Mouse (Mus musculus): ENCODE measurements around the gene Rspo3. TPM values are rescaled to one million over a fixed set of nuclear protein-coding genes. Genes with fewer than 3 reads are reported as not detected.

Gene Rspo3
- 8.4 and 9.4 TPM in 2 replicates for polyA plus RNA-seq (2014; fragmentation: Nextera tagmentation; extraction: Ambion mirVana)

DNA sequence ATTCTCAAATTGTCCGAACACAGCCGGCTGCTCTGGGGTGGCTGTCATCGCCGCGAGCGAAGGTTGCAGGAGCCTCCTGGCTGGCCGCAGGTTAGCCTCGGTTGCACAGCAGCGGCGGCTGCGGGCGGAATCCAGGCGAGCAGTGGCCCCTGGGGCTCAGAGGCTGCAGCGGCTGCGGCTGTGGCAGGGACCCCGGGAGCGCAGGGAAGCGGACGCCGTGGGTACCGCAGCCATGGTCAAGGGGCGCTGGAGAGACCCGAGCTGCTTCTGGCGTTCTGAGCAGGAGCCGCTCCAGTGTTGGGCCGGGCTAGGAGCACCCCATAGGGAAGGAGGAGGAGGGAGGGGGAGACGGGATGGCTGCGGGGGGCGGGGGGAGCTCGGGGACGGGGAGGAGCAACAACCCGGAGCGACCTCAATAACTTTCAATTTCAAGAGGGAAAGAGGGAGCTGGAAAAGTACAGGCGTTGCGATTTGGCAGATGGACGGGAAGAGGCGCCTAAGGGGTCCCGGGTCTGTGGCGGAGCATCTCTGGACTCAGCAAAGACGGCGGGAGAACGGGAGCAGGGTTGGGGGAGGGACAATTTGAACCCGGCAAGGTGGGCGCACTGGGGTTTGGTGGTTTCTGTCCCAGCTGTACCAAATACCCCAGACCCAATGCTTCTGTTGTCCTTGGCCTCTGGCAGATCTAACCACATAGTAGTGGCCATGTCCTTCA is at the start of gene Rspo3:
Gene Rspo3, minus strand, starts transcription at position 322 of the 715 bp plus-strand sequence.
- Histone ChIP-seq H3K4me3 (ENCODE audit: low read depth, low read length) (peak within 1 kb of the TSS; percentile 60), H3K4me1 (replicated peaks; ENCODE audit: control insufficient read depth, insufficient read depth, low read length) (no peaks in the 10 kb centered on the region; the same call in 1 of the 2 replicates), H3K36me3 (ENCODE audit: control insufficient read depth, insufficient read depth, low read length) (no peaks in the 10 kb centered on the region), H3K4me2 (peak within 1 kb of the TSS; percentile 78), H3K27ac (ENCODE audit: low read depth, low read length) (no peak within 1 kb of the TSS), H3K27me3 (replicated peaks; ENCODE audit: control insufficient read depth, insufficient read depth, low read length) (peaks cover 34% of the 10 kb centered on the region), H3K9ac (ENCODE audit: low read depth, low read length) (peak within 1 kb of the TSS; percentile 57), H3K9me3 (ENCODE audit: control insufficient read depth, low read length) (no peaks in the 10 kb centered on the region)
- ATAC-seq (replicated peaks; ENCODE audit: low FRiP score): peak; percentile 66
- peak; percentile 55 for DNase-seq (ENCODE audit: low spot score)
- WGBS: 2% methylated on average over 44 of the region's 44 CpGs

DNA sequence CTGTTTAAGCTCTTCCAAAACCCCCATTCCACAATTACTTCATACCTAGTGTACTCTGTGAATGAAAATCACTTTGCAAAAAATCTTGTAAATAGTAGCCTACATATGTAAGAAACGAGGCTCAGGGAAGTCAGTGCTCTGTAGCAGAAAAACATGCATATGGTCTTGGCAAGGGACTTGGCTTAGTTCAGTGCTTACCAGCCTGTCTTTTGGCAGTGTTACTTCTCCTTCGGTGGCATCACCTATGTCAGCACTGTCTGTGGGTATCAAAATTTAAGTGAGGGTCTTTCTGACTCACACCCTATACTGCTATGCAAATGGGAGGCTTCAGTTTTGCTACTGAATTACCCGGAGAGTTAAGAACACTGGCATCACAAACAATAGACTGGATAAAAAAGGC is 46.3 kb upstream of the Rspo3 start:
- ATAC-seq (replicated peaks; ENCODE audit: low FRiP score) (no peak), DNase-seq (ENCODE audit: low spot score) (no peak)
- WGBS: 67% methylated on average over 3 of the region's 3 CpGs
- no peaks in the 10 kb centered on the region for H3K9me3 ChIP-seq (ENCODE audit: control insufficient read depth, low read length)
- no peaks in the 10 kb centered on the region for H3K27me3 ChIP-seq (replicated peaks; ENCODE audit: control insufficient read depth, insufficient read depth, low read length)
- no peak overlapping the region for H3K27ac ChIP-seq (ENCODE audit: low read depth, low read length)
- H3K9ac ChIP-seq (ENCODE audit: low read depth, low read length): no peak overlapping the region
- H3K4me1 ChIP-seq (replicated peaks; ENCODE audit: control insufficient read depth, insufficient read depth, low read length): no peaks in the 10 kb centered on the region
- no peak overlapping the region for H3K4me2 ChIP-seq
- H3K4me3 ChIP-seq (ENCODE audit: low read depth, low read length): no peak overlapping the region
- H3K36me3 ChIP-seq (ENCODE audit: control insufficient read depth, insufficient read depth, low read length): no peaks in the 10 kb centered on the region

DNA sequence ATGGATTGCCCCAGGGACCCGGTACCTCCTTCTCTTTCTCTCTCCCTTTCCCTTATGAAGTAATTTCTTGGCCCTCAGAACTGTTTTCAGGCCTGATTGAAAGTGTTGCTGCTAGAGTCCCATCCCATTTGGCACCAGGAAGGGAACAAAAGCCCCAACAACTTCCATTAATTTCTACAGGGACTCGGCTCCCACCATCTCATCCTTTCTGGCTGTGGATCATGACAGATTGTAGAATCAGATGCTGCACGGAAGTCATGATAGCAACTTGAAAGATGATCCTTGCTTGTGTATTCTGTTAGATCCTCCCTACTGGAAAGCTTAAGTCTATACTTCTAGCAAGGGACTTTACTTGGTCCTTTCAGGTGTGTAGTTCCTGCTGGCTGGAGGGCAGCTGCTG is 45.8 kb upstream of the Rspo3 start:
- Histone ChIP-seq H3K36me3 (ENCODE audit: control insufficient read depth, insufficient read depth, low read length) (no peaks in the 10 kb centered on the region), H3K4me3 (ENCODE audit: low read depth, low read length) (no peak overlapping the region), H3K4me1 (replicated peaks; ENCODE audit: control insufficient read depth, insufficient read depth, low read length) (no peaks in the 10 kb centered on the region), H3K27ac (ENCODE audit: low read depth, low read length) (no peak overlapping the region), H3K4me2 (no peak overlapping the region), H3K9ac (ENCODE audit: low read depth, low read length) (no peak overlapping the region), H3K27me3 (replicated peaks; ENCODE audit: control insufficient read depth, insufficient read depth, low read length) (no peaks in the 10 kb centered on the region), H3K9me3 (ENCODE audit: control insufficient read depth, low read length) (no peaks in the 10 kb centered on the region)
- ATAC-seq (replicated peaks; ENCODE audit: low FRiP score) (no peak), DNase-seq (ENCODE audit: low spot score) (no peak)
- 68% methylated on average over 3 of the region's 3 CpGs for WGBS

GRCm38 (mm10) chr10:29555983-29556382 is 20.3 kb upstream of the Rspo3 start:
- no peak for DNase-seq (ENCODE audit: low spot score)
- H3K27ac ChIP-seq (ENCODE audit: low read depth, low read length): no peak overlapping the region
- WGBS: 56% methylated on average over 2 of the region's 2 CpGs
- no peak overlapping the region for H3K9ac ChIP-seq (ENCODE audit: low read depth, low read length)
- no peaks in the 10 kb centered on the region for H3K4me1 ChIP-seq (replicated peaks; ENCODE audit: control insufficient read depth, insufficient read depth, low read length)
- H3K9me3 ChIP-seq (ENCODE audit: control insufficient read depth, low read length): no peaks in the 10 kb centered on the region
- no peaks in the 10 kb centered on the region for H3K36me3 ChIP-seq (ENCODE audit: control insufficient read depth, insufficient read depth, low read length)
- no peak overlapping the region for H3K4me2 ChIP-seq
- no peak for ATAC-seq (replicated peaks; ENCODE audit: low FRiP score)
- H3K4me3 ChIP-seq (ENCODE audit: low read depth, low read length): no peak overlapping the region
- H3K27me3 ChIP-seq (replicated peaks; ENCODE audit: control insufficient read depth, insufficient read depth, low read length): no peaks in the 10 kb centered on the region

DNA sequence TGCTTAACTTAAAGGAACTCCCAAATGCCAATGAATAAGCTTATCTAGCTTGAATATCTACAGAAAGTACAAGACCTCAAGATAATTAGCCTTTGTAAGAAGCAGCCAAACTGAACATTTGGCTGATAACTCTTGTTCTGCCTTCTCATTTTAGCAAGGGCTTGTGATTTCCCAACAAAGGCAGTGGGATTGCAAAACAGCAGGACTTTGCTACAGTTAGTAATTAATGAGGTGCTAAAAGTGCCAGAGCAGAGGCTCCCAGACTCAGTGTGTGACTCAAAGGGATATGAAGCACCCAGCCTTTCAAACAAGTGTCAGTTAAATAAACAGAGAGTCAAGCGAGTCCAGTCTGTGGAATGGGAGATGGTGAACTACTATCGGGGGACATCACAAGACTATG is 18.7 kb upstream of the Rspo3 start:
- WGBS: 45% methylated on average over 2 of the region's 2 CpGs
- no peaks in the 10 kb centered on the region for H3K36me3 ChIP-seq (ENCODE audit: control insufficient read depth, insufficient read depth, low read length)
- H3K4me2 ChIP-seq: no peak overlapping the region
- H3K27ac ChIP-seq (ENCODE audit: low read depth, low read length): no peak overlapping the region
- no peaks in the 10 kb centered on the region for H3K9me3 ChIP-seq (ENCODE audit: control insufficient read depth, low read length)
- ATAC-seq (replicated peaks; ENCODE audit: low FRiP score): no peak
- no peak for DNase-seq (ENCODE audit: low spot score)
- no peaks in the 10 kb centered on the region for H3K27me3 ChIP-seq (replicated peaks; ENCODE audit: control insufficient read depth, insufficient read depth, low read length)
- no peaks in the 10 kb centered on the region for H3K4me1 ChIP-seq (replicated peaks; ENCODE audit: control insufficient read depth, insufficient read depth, low read length)
- no peak overlapping the region for H3K9ac ChIP-seq (ENCODE audit: low read depth, low read length)
- no peak overlapping the region for H3K4me3 ChIP-seq (ENCODE audit: low read depth, low read length)

GRCm38 (mm10) chr10:29542982-29543381 is 7.3 kb upstream of the Rspo3 start:
- H3K36me3 ChIP-seq (ENCODE audit: control insufficient read depth, insufficient read depth, low read length): no peaks in the 10 kb centered on the region
- H3K4me2 ChIP-seq: no peak overlapping the region
- no peaks in the 10 kb centered on the region for H3K4me1 ChIP-seq (replicated peaks; ENCODE audit: control insufficient read depth, insufficient read depth, low read length)
- DNase-seq (ENCODE audit: low spot score): no peak
- no peaks in the 10 kb centered on the region for H3K27me3 ChIP-seq (replicated peaks; ENCODE audit: control insufficient read depth, insufficient read depth, low read length)
- ATAC-seq (replicated peaks; ENCODE audit: low FRiP score): no peak
- no peak overlapping the region for H3K27ac ChIP-seq (ENCODE audit: low read depth, low read length)
- no peak overlapping the region for H3K9ac ChIP-seq (ENCODE audit: low read depth, low read length)
- WGBS: 71% methylated on average over 3 of the region's 3 CpGs
- H3K9me3 ChIP-seq (ENCODE audit: control insufficient read depth, low read length): no peaks in the 10 kb centered on the region
- no peak overlapping the region for H3K4me3 ChIP-seq (ENCODE audit: low read depth, low read length)

DNA sequence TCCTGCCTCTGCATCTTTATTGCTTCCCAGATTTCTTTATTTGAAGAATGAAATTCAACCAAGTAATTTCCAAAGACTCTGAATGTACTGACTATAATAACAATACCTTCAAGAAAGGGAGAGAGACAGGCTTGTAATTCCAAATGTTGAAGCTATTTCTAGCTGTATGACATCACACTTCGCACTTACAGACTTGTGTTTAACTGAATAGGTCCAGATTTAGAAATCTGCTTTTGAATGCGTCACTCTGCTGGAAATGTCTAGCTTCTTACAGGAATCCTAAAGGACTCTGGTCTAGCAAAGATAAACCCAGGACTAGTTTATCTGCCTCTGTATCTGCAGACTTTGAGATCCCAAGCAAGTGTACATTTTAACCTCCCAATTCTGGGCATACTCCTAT is 3.8 kb upstream of the Rspo3 start:
- Histone ChIP-seq H3K4me3 (ENCODE audit: low read depth, low read length) (no peak overlapping the region), H3K27ac (ENCODE audit: low read depth, low read length) (no peak overlapping the region), H3K4me2 (no peak overlapping the region), H3K9ac (ENCODE audit: low read depth, low read length) (no peak overlapping the region), H3K36me3 (ENCODE audit: control insufficient read depth, insufficient read depth, low read length) (no peaks in the 10 kb centered on the region), H3K9me3 (ENCODE audit: control insufficient read depth, low read length) (no peaks in the 10 kb centered on the region), H3K27me3 (replicated peaks; ENCODE audit: control insufficient read depth, insufficient read depth, low read length) (peaks cover 15% of the 10 kb centered on the region), H3K4me1 (replicated peaks; ENCODE audit: control insufficient read depth, insufficient read depth, low read length) (no peaks in the 10 kb centered on the region)
- WGBS: 77% methylated on average over 2 of the region's 2 CpGs
- ATAC-seq (replicated peaks; ENCODE audit: low FRiP score) (no peak), DNase-seq (ENCODE audit: low spot score) (no peak)

GRCm38 (mm10) chr10:29538791-29539190 is 3.1 kb upstream of the Rspo3 start:
- Histone ChIP-seq H3K9ac (ENCODE audit: low read depth, low read length) (no peak overlapping the region), H3K36me3 (ENCODE audit: control insufficient read depth, insufficient read depth, low read length) (no peaks in the 10 kb centered on the region), H3K27me3 (replicated peaks; ENCODE audit: control insufficient read depth, insufficient read depth, low read length) (peaks cover 23% of the 10 kb centered on the region), H3K4me1 (replicated peaks; ENCODE audit: control insufficient read depth, insufficient read depth, low read length) (no peaks in the 10 kb centered on the region; the same call in 1 of the 2 replicates), H3K4me3 (ENCODE audit: low read depth, low read length) (no peak overlapping the region), H3K27ac (ENCODE audit: low read depth, low read length) (no peak overlapping the region), H3K4me2 (no peak overlapping the region), H3K9me3 (ENCODE audit: control insufficient read depth, low read length) (no peaks in the 10 kb centered on the region)
- DNase-seq (ENCODE audit: low spot score) (no peak), ATAC-seq (replicated peaks; ENCODE audit: low FRiP score) (no peak)
- 84% methylated on average over 2 of the region's 2 CpGs for WGBS

GRCm38 (mm10) chr10:29534830-29535227 is 838 bp downstream of the Rspo3 start:
- DNase-seq (ENCODE audit: low spot score): no peak
- no peak overlapping the region for H3K9ac ChIP-seq (ENCODE audit: low read depth, low read length)
- H3K27me3 ChIP-seq (replicated peaks; ENCODE audit: control insufficient read depth, insufficient read depth, low read length): peaks cover 34% of the 10 kb centered on the region
- H3K9me3 ChIP-seq (ENCODE audit: control insufficient read depth, low read length): no peaks in the 10 kb centered on the region
- H3K4me3 ChIP-seq (ENCODE audit: low read depth, low read length): peak overlapping the region; percentile 60
- no peaks in the 10 kb centered on the region; the same call in 1 of the 2 replicates for H3K4me1 ChIP-seq (replicated peaks; ENCODE audit: control insufficient read depth, insufficient read depth, low read length)
- no peaks in the 10 kb centered on the region for H3K36me3 ChIP-seq (ENCODE audit: control insufficient read depth, insufficient read depth, low read length)
- under 1% methylated on average over 7 of the region's 7 CpGs for WGBS
- H3K4me2 ChIP-seq: peak overlapping the region; percentile 78
- ATAC-seq (replicated peaks; ENCODE audit: low FRiP score): no peak; the same call in 1 of the 2 replicates
- H3K27ac ChIP-seq (ENCODE audit: low read depth, low read length): no peak overlapping the region

Data from liver, embryonic 11.5 days (tissue).